Mouse (Mus musculus) heart, postnatal 0 days (tissue): ENCODE measurements around the gene Pde1a.

Experiments
- CTCF ChIP-seq: IDR thresholded peaks from 2 replicates; pipeline ENCODE4 v1.5.1; 2016; ENCODE audit warnings: antibody characterized with exemption, control low read depth, low read depth
- EP300 ChIP-seq: IDR thresholded peaks from 2 replicates; pipeline ENCODE4 v1.6.1; 2016; ENCODE audit warnings: antibody characterized with exemption, low read depth

DNA sequence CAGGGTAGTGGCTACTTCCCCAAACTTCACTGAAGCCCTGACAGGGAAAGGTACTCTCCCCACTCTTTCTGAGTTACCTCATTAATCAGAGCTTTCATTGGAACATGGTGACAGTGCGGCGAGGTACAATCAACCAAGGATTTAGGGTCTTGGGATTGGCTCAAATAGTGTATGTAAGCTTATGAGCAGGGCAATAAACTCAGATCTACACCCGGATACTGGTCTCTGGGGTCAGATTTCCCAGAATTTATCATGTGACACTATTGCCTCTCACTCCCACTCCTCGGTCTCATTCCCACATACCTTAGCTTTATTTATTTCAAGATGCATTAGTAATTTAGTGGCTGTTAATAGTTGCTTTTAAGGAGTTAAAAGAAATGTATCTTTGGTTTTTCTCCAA, 303.4 kb downstream of the Pde1a start:
- TF ChIP-seq CTCF (no peak), EP300 (no peak)
